19 mouse cellular contexts compared by ENCODE assay signal in genomic region chr17:62613232-62613631, GRCm38 (mm10).
A peak's percentile ranks its signal among the peaks of the same experiment; 100 is the strongest.
DNase-seq lines count a peak whose midpoint lies in the region; ATAC-seq and TF ChIP-seq lines count a peak whose summit lies in the region.
"Had no signal": no experiment of that assay in that cellular context is flagged by ENCODE, and none has a peak within 500 bp of the region (broad histone marks: within the 10 kb centered on the region; RNA-seq: fewer than 3 reads in every experiment).

No protein-coding gene starts in this region.

- 87% methylated on average over 11 of the region's 11 CpGs for WGBS in heart, adult 2 months
- 90% methylated on average over 11 of the region's 11 CpGs for WGBS in heart, embryonic 12.5 days

- no peak overlapping the region for H3K9ac ChIP-seq in heart, adult 2 months (ENCODE audit: low read depth, low read length)
- no peak overlapping the region for H3K9ac ChIP-seq in heart, embryonic 12.5 days
- H3K9ac ChIP-seq: embryonic facial prominence, embryonic 12.5 days; forebrain, embryonic 13.5 days; forebrain, embryonic 15.5 days; forebrain, postnatal 0 days had no signal

- no peaks in the 10 kb centered on the region for H3K79me2 ChIP-seq in heart, adult 2 months (replicated peaks; ENCODE audit: control insufficient read depth, insufficient read depth, low read length)

- intact Hi-C loops in heart, adult 2 months (cut with DNase I): no loop called here

- H3K36me3 ChIP-seq in heart, adult 2 months (ENCODE audit: control insufficient read depth, insufficient read depth, low read length): no peaks in the 10 kb centered on the region
- no peaks in the 10 kb centered on the region for H3K36me3 ChIP-seq in heart, embryonic 12.5 days
- H3K36me3 ChIP-seq: embryonic facial prominence, embryonic 10.5 days; embryonic facial prominence, embryonic 12.5 days; forebrain, embryonic 15.5 days had no signal

- H3K27ac ChIP-seq in heart, adult 2 months: no peak overlapping the region
- H3K27ac ChIP-seq in heart, embryonic 12.5 days (ENCODE audit: poor library complexity, severe bottlenecking): no peak overlapping the region
- H3K27ac ChIP-seq: embryonic facial prominence, embryonic 10.5 days; forebrain, embryonic 13.5 days; forebrain, embryonic 15.5 days had no signal

- H3K4me2 ChIP-seq in heart, embryonic 12.5 days: no peak overlapping the region
- H3K4me2 ChIP-seq: forebrain, embryonic 15.5 days had no signal

- TF ChIP-seq POLR2A in heart, adult 2 months (IDR thresholded peaks at IDR 0.05; ENCODE audit: insufficient read depth, low read depth, low read length): no peak

- no peak for TF ChIP-seq CTCF in heart, adult 2 months (IDR thresholded peaks at IDR 0.05)

- ATAC-seq in granulocyte monocyte progenitor cell, adult 5-6 weeks (replicated peaks; ENCODE audit: poor library complexity, severe bottlenecking): peak; percentile 48; the same call in 1 of the 2 replicates
- ATAC-seq in heart, embryonic 12.5 days (ENCODE audit: insufficient number of reproducible peaks, low FRiP score): no peak
- ATAC-seq: forebrain, embryonic 13.5 days; forebrain, embryonic 15.5 days; forebrain, postnatal 0 days had no signal

- no peaks in the 10 kb centered on the region for H3K27me3 ChIP-seq in heart, adult 2 months (ENCODE audit: control insufficient read depth, insufficient read depth, low read length)
- H3K27me3 ChIP-seq in heart, embryonic 12.5 days (replicated peaks): no peaks in the 10 kb centered on the region; the same call in 1 of the 2 replicates
- H3K27me3 ChIP-seq: embryonic facial prominence, embryonic 12.5 days had no signal

- no peak overlapping the region for H3K4me3 ChIP-seq in heart, adult 2 months
- no peak overlapping the region for H3K4me3 ChIP-seq in heart, embryonic 12.5 days
- H3K4me3 ChIP-seq: embryonic facial prominence, embryonic 10.5 days; embryonic facial prominence, embryonic 12.5 days; forebrain, embryonic 13.5 days; forebrain, embryonic 15.5 days had no signal

- H3K9me3 ChIP-seq in heart, embryonic 12.5 days (replicated peaks): no peaks in the 10 kb centered on the region
- H3K9me3 ChIP-seq: embryonic facial prominence, embryonic 10.5 days; embryonic facial prominence, embryonic 12.5 days; forebrain, embryonic 13.5 days; forebrain, embryonic 15.5 days had no signal

- TF ChIP-seq EP300 in heart, adult 2 months (IDR thresholded peaks at IDR 0.05; ENCODE audit: insufficient read depth, low read depth, low read length): no peak

- H3K4me1 ChIP-seq in heart, adult 2 months (ENCODE audit: control insufficient read depth, insufficient read depth, low read length): no peaks in the 10 kb centered on the region; the same call in 1 of the 2 replicates
- H3K4me1 ChIP-seq in heart, embryonic 12.5 days (replicated peaks): peaks cover 16% of the 10 kb centered on the region

- DNase-seq in MEL-GATA-1-ER (ENCODE audit: extremely low read depth, low read depth): peak; percentile 6
- DNase-seq in layer of hippocampus, adult 9-11 months: no peak
- DNase-seq in heart, adult 2 months: no peak
- DNase-seq: adrenal gland, adult 2 months; adrenal gland, postnatal 10 days; adrenal gland, postnatal 25 days; cerebellum, adult 11 months; cerebellum, adult 18-20 months; cerebellum, adult 8-10 months; cerebellum, adult 9-11 months; cerebellum, postnatal 14 days; cerebellum, postnatal 36 days; forebrain, postnatal 0 days had no signal
